Mouse (Mus musculus): ENCODE data around the gene Wdr48.

The Wdr48 gene

DNA sequence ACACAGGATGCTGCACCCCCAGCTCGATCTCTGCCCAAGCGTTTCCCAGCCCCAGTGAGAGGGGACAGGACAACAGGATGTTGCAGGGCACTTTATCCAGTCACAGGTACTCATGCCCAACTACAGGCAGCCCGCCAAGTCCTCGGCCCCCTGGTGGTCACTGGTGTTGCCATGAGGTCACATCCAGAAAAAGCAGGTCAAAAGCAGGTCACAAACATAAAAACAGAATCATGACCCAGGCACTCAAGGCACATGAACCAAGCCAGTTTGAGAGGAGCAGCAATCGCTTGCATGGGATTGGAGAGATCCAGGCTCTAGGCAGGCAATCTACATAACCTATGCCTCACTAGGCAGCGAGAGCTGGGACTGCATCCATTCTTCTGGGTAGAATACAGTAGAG lies 75.5 kb downstream of the Wdr48 start:
- no peak for DNase-seq (ENCODE audit: low read depth, low spot score)

DNA sequence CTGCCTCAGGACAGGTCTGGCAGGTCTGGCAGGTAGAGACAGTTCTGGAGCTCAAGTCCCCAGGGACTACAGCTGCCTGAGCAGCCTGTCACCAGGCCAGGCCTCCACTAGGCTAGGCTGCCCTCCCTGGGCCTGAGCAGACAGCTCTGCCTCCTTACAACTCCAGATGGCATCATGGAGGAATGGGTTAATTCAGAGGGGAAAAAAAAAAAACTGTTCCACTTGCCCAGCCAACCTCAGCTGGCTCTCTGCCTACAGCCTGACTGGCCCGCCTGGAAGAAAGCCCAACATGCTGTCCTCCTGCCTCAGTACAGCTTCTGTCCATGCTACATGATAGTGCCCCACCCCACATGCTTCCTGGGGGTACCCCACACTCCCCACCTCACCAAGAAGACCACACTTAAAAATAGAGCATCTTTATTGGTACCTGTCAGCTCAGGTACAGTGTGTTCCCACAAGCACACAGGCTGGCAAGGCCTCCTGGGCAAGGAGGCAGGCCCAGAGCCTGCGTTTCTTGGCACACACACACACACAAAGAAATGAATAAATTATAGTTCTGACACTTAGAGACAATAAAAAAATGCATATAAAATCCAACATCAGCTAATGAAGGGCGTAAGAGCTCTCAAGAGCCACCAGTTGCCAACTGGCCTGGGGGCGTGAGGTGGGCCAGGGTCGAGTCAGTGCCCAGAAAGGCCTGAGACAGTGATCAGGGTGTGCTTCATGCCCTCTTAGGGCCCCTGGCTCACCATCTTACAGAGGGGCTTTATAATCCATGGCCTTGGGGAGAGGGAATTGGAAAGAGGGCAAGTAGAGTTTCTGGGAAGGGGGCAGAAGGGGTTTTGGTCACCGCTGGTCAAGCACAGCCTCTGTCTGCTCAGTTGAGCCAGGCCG lies 76.3 kb downstream of the Wdr48 start:
- no peak for DNase-seq (ENCODE audit: low read depth, low spot score)

DNA sequence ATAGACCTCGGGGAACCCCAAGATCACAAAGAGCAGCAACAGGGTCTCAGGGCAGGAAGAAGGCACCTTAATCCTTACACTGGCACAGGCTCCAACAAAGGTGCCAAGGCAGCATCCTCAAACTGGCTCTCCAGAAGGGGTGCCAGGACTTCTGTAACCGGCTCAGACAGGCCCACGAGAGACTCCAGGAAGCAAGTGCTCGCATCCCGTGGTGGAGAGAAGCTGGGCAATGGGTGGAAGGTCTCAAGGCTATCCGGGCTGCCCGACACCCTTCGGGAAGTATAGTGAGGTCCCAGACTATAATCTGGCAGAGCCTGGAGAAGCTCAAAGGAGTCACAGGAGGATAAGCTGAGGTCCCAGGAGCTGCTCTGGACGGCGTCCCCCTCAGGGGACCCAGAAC lies 77.5 kb downstream of the Wdr48 start:
- no peak for DNase-seq (ENCODE audit: low read depth, low spot score)

DNA sequence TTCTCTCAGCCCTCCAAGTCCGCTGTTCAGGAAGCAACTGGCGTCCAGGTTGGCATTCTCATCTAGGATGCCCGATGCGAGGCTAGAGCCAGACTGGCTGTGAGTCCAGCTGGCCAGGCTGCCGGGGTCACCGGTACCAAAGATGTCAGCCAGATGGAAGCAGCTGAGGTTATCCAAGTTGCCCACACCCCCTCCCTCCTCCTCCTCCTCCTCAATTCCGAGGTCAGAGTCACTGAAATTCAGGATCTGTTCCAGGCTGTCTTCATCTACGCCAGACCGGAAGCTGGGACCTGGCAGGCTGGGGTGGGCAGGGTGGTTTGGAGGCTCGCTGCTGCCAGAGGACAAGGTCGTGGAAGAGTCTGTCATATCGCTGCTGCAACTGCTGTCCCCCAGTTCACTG lies 77.9 kb downstream of the Wdr48 start:
- no peak for DNase-seq (ENCODE audit: low read depth, low spot score)

DNA sequence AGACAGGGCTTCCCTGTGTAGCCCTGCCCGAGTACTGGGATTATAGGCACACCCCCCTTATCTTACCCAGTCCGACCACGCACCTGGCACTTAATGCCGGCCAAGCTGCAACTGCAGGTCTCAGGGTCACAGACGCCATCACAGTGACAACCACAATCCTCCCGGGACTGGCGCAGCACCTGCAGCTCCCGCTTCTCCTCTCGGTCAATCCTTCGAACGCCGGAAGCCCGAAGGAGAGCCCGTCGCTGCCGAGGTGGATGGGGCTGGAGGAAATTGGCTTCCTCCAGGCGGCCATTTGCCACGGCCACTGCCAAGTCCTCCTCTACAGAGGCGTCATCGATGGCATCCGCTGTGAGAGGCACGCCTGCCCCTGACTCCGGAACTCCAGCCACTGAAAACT lies 78.6 kb downstream of the Wdr48 start:
- no peak for DNase-seq (ENCODE audit: low read depth, low spot score)

DNA sequence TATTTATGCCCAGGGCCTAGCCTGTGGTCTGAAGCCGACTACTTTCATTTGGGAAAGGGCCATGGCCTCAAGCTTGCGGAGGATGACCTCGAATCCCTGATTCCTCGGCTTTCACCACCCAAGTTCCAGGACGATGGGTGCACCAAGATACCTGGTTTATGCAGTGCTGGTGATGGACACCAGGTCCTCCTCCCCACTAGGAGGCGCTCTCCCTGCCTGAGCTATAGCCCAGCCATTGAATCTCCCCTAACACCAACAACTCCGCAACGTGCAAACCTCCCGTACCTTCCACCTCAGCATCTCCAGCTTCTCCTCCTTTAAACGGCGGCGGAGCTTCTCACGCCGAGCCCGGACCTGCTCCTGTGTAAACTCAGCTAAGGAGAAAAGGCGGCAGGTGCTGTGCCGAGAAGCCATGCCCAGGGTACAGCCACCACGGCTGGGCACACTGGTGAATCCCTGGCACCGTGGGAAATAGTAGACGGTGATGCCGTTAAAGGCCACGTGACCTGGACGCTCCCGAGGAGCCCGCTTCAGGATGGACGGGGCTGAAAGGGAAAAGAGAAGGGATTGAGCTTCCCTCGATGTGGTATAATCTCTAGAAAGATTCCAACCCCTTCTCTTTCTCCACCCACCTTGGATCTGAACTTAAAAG lies 79.3 kb downstream of the Wdr48 start:
- no peak for DNase-seq (ENCODE audit: low read depth, low spot score)

DNA sequence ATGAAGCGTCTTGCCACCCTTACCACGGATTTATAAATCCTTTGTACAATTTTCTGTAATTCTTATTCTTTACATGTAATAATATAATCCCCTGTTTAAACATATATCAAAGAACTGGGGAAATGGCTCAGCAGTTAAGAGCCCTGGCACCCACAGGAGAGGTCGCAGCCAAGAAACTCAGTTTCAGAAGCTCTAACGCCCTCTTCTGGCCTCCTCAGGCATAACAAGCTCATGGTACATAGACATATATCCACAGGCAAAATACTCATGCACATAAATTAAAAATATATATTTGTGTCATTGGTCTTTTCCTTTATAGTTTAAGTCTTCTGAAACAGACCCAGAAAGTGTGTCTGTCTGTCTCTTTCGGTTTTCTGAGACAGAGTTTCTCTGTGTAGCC lies 79.9 kb downstream of the Wdr48 start:
- DNase-seq (ENCODE audit: low read depth, low spot score), result no peak

DNA sequence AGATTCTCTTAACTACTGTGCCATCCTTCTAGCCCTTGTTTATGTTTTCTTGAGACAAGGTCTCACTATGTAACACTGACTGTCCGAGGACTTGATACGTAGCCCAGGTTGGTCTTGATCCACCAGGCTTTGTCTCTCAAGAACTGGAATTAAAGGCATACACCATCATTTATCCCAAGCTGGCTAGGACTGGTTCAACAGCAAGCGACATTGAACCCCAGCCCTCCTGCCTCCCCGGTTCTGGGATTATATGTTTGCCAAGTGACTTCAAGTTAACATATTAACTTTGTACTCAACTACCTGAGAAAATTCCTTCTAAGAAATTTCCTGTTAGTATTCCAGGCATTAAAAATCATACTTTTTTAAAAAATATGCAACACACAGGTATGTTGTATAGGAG lies 80.6 kb downstream of the Wdr48 start:
- DNase-seq (ENCODE audit: low read depth, low spot score), result no peak

Measured in retina, adult 2 months (tissue).